Mouse (Mus musculus) stomach, embryonic 14.5 days (tissue): ENCODE data around the gene Cfap99. TPM values are rescaled to one million over a fixed set of nuclear protein-coding genes. Genes with fewer than 3 reads are reported as not detected.

Source experiments
- ATAC-seq: fragments of 200-750 bp; cut with Nextera tagmentation; 2 replicates; pipeline ENCODE4 v1.8.0; 2017; ENCODE audit warnings: low read depth, moderate TSS enrichment; ENCODE audit not compliant: insufficient number of reproducible peaks, insufficient read depth, low FRiP score
- H3K27ac ChIP-seq: fragments of 300-500 bp; sonication (generic); 2 replicates; pipeline ENCODE4 v1.5.1; 2014; ENCODE audit warnings: mild to moderate bottlenecking, low read length, moderate library complexity, mixed read lengths
- H3K27me3 ChIP-seq: fragments of 300-500 bp; sonication (generic); 2 replicates; pipeline ENCODE4 v1.6.1; 2014; ENCODE audit warnings: low read length, control low read depth, mixed read lengths; ENCODE audit not compliant: control insufficient read depth, insufficient read depth
- H3K36me3 ChIP-seq: fragments of 300-500 bp; sonication (generic); 2 replicates; pipeline ENCODE4 v1.6.1; 2014; ENCODE audit warnings: mild to moderate bottlenecking, control low read depth, low read length, moderate library complexity, mixed read lengths; ENCODE audit not compliant: control insufficient read depth, insufficient read depth
- H3K4me1 ChIP-seq: fragments of 300-500 bp; sonication (generic); 2 replicates; pipeline ENCODE4 v1.6.1; 2014; ENCODE audit warnings: low read length, control low read depth, mixed read lengths; ENCODE audit not compliant: control insufficient read depth, insufficient read depth
- H3K4me2 ChIP-seq: fragments of 300-500 bp; sonication (generic); replicated peaks from 2 replicates; pipeline ENCODE4 v1.6.1; 2014; ENCODE audit warnings: low read depth, low read length, control low read depth
- H3K4me3 ChIP-seq: fragments of 300-500 bp; sonication (generic); 2 replicates; pipeline ENCODE4 v1.5.1; 2014; ENCODE audit warnings: low read depth, low read length, control low read depth
- H3K9ac ChIP-seq: fragments of 300-500 bp; sonication (generic); replicated peaks from 2 replicates; pipeline ENCODE4 v1.6.1; 2014; ENCODE audit warnings: low read depth, mild to moderate bottlenecking, control low read depth, low read length, moderate library complexity, mixed read lengths
- H3K9me3 ChIP-seq: fragments of 300-500 bp; sonication (generic); 2 replicates; pipeline ENCODE4 v1.6.1; 2016; ENCODE audit warnings: low read depth, low read length, control low read depth; ENCODE audit not compliant: control insufficient read depth
- WGBS: fragments of 180-500 bp; shearing (Covaris S2); extraction: QIAGEN DNeasy Blood & Tissue Kit; methylation state at CpG from one replicate; pipeline ENCODE4 v1.1.7; 2014; 5-methylcytosine and 5-hydroxymethylcytosine counted together
- polyA plus RNA-seq: library from polyadenylated mRNA; unstranded; fragments of >200 nt; fragmentation: Nextera tagmentation; extraction: Ambion mirVana; gene quantifications from 2 replicates; pipeline ENCODE4 v1.2.1, GENCODE M21; 2014

Cfap99 gene
- polyA plus RNA-seq, 1 experiment from 2014 or later = not detected

- WGBS = 91% methylated on average over 3 of the region's 3 CpGs
Observed at GRCm38 (mm10) chr5:34360261-34360660, 71.9 kb downstream of the Cfap99 start.

GRCm38 (mm10) chr5:34363115-34363514 lies 74.7 kb downstream of the Cfap99 start:
- no peaks in the 10 kb centered on the region for H3K9me3 ChIP-seq
- ATAC-seq = no peak
- H3K27ac ChIP-seq = no peak overlapping the region

More at GRCm38 (mm10) chr5:34360261-34360660, 71.9 kb downstream of the Cfap99 start:
- Histone ChIP-seq H3K36me3 (peaks cover 41% of the 10 kb centered on the region), H3K4me3 (no peak overlapping the region), H3K27ac (no peak overlapping the region), H3K27me3 (no peaks in the 10 kb centered on the region), H3K9ac (no peak overlapping the region), H3K4me1 (no peaks in the 10 kb centered on the region), H3K9me3 (no peaks in the 10 kb centered on the region), H3K4me2 (no peak overlapping the region)
- ATAC-seq = no peak

GRCm38 (mm10) chr5:34368551-34369290 lies 80.3 kb downstream of the Cfap99 start:
- peak overlapping the region; percentile 94 for H3K4me3 ChIP-seq
- no peaks in the 10 kb centered on the region; the same call in 1 of the 2 replicates for H3K36me3 ChIP-seq
- peak overlapping the region; percentile 80; the same call in 1 of the 2 replicates for H3K27ac ChIP-seq
- H3K9me3 ChIP-seq = no peaks in the 10 kb centered on the region
- peak overlapping the region; percentile 94 for H3K9ac ChIP-seq
- H3K4me2 ChIP-seq = peak overlapping the region; percentile 62
- H3K27me3 ChIP-seq = no peaks in the 10 kb centered on the region
- H3K4me1 ChIP-seq = peaks cover 13% of the 10 kb centered on the region; the same call in 1 of the 2 replicates
- no peak for ATAC-seq
- WGBS = 69% methylated on average over 7 of the region's 7 CpGs

More at GRCm38 (mm10) chr5:34363115-34363514, 74.7 kb downstream of the Cfap99 start:
- Histone ChIP-seq H3K4me1 (no peaks in the 10 kb centered on the region), H3K36me3 (peaks cover 21% of the 10 kb centered on the region), H3K27me3 (no peaks in the 10 kb centered on the region), H3K9ac (no peak overlapping the region), H3K4me2 (no peak overlapping the region), H3K4me3 (no peak overlapping the region)

DNA sequence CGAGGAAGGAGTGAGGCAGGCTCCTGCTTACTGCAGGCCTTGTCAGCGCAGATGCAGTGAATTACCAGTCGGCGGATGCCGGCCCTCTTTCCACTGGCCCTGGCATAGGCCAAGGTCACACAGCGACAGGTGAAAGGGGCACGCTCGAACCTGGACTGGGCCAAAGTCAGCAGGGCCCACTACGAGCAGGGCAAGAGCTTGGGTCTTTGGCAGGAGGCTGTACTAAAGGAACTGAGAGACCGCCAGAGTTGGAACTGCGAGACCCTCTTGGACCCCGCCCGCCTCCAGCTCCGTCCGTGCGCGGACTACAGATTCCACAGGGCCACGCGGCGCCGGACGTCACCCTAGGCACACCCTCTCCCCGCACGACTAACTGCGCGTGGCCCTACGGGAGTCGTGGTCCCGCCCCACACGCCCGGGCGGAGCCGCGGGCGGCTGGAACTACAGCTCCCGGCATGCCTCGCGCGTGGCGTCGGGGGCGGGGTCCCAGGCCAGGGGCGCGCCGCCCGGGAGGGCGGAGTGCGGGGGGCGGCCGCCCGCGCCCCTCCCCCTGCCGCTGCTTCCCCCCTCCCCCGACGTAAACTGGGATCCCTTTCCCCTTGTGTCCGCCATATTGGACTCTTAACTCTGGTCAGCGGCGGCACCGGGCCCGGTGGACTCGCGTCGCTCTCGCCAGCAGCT lies 81.1 kb downstream of the Cfap99 start, which contains the start of gene Fam193a:
Fam193a (plus strand) TSS at position 593 of the 681 bp plus-strand sequence.
- WGBS = under 1% methylated on average over 53 of the region's 64 CpGs
- no peaks in the 10 kb centered on the region; the same call in 1 of the 2 replicates for H3K36me3 ChIP-seq

GRCm38 (mm10) chr5:34370022-34370823 lies 81.8 kb downstream of the Cfap99 start:
- peak overlapping the region; percentile 94 for H3K9ac ChIP-seq
- H3K4me1 ChIP-seq = peaks cover 13% of the 10 kb centered on the region; the same call in 1 of the 2 replicates
- no peaks in the 10 kb centered on the region for H3K27me3 ChIP-seq
- H3K27ac ChIP-seq = 0 out of 2 replicates have a peak overlapping the region, but pooled peaks have one; percentile 33
- under 1% methylated on average over 86 of the region's 114 CpGs for WGBS
- peak overlapping the region; percentile 49 for H3K4me2 ChIP-seq
- H3K9me3 ChIP-seq = no peaks in the 10 kb centered on the region
- H3K4me3 ChIP-seq = peak overlapping the region; percentile 94
- ATAC-seq = no peak
- no peaks in the 10 kb centered on the region for H3K36me3 ChIP-seq

More for the DNA sequence above, 81.1 kb downstream of the Cfap99 start, which contains the start of gene Fam193a:
- Histone ChIP-seq H3K4me3 (peak within 1 kb of the TSS; percentile 94), H3K9ac (peak within 1 kb of the TSS; percentile 94), H3K27ac (peak within 1 kb of the TSS; percentile 80; the same call in 1 of the 2 replicates), H3K27me3 (no peaks in the 10 kb centered on the region), H3K4me1 (peaks cover 13% of the 10 kb centered on the region; the same call in 1 of the 2 replicates), H3K4me2 (peak within 1 kb of the TSS; percentile 62), H3K9me3 (no peaks in the 10 kb centered on the region)
- peak; percentile 99 for ATAC-seq

- peaks cover 13% of the 10 kb centered on the region; the same call in 1 of the 2 replicates for H3K4me1 ChIP-seq
- H3K9me3 ChIP-seq = no peaks in the 10 kb centered on the region
- H3K9ac ChIP-seq = peak overlapping the region; percentile 94
- H3K27ac ChIP-seq = no peak overlapping the region
- H3K27me3 ChIP-seq = no peaks in the 10 kb centered on the region
- peak overlapping the region; percentile 94 for H3K4me3 ChIP-seq
- 24% methylated on average over 8 of the region's 8 CpGs for WGBS
- ATAC-seq = no peak
- no peaks in the 10 kb centered on the region for H3K36me3 ChIP-seq
- H3K4me2 ChIP-seq = peak overlapping the region; percentile 49
Observed at GRCm38 (mm10) chr5:34370840-34371239, 82.4 kb downstream of the Cfap99 start.

DNA sequence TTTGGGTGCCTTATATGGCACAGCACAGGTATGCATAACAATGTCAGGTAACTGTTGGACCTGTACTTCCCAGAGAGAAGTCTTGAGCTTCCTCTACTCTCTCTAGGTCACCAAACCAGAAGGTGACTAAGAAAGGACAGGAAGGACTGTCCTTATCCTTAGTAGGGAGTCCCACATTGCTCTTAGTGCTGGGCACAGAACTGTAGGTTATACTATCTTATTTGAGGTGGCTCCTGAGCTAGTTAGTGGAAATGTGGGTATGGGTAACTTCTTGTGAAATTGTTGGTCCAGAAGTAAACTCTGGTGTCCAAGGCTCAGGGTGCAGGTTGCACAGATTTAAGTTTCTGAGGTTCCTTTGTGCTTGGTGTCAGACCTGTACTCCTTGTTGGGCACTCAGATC lies 83.7 kb downstream of the Cfap99 start:
- Histone ChIP-seq H3K27me3 (no peaks in the 10 kb centered on the region), H3K4me3 (no peak overlapping the region), H3K9me3 (no peaks in the 10 kb centered on the region), H3K4me2 (0 out of 2 replicates have a peak overlapping the region, but pooled peaks have one; percentile 19), H3K4me1 (peaks cover 13% of the 10 kb centered on the region; the same call in 1 of the 2 replicates), H3K9ac (no peak overlapping the region), H3K27ac (no peak overlapping the region), H3K36me3 (no peaks in the 10 kb centered on the region)
- no peak for ATAC-seq

DNA sequence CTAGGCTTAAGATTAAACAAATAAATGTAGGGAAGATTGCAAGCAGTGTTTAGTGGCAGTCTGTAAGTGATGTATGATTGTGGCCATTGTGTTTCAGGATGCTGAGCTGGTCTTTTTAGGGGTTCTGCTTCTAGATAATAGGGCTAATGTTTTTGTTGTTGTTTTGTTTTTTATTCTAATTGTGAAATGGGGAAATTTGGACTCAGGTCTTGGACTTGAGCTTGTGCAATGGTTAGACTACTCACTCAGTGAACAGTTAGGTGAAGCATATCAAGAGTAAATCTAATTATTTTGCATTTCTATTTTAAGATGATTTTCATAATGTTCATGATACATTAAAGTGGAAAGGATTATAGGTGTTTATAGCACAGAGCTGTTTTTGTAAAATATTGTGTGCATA lies 84.1 kb downstream of the Cfap99 start:
- Histone ChIP-seq H3K4me3 (no peak overlapping the region), H3K4me2 (no peak overlapping the region), H3K9ac (no peak overlapping the region), H3K27ac (no peak overlapping the region), H3K4me1 (peaks cover 13% of the 10 kb centered on the region; the same call in 1 of the 2 replicates), H3K36me3 (no peaks in the 10 kb centered on the region), H3K9me3 (no peaks in the 10 kb centered on the region), H3K27me3 (no peaks in the 10 kb centered on the region)
- ATAC-seq = no peak
